Mouse (Mus musculus) adrenal gland, adult 8-10 months (tissue): ENCODE measurements around the gene Olfr792. TPM values are rescaled to one million over a fixed set of nuclear protein-coding genes. Genes with fewer than 3 reads are reported as not detected.

Experiments
- DNase-seq: peaks from one replicate; pipeline ENCODE4 v3.0.0; 2022
- microRNA-seq, 2 experiments: library from miRNA; unstranded; fragments of <30 nt; microRNA quantifications; one replicate each; pipeline ENCODE4 v1.2.0; 2022
- total RNA-seq, 4 experiments: library from RNA; stranded (reverse); gene quantifications; 2 replicates each; pipeline ENCODE4 v1.2.4; 2022

The Olfr792 gene
- total RNA-seq, result not detected

GRCm38 (mm10) chr10:129538862-129539261, at the start of gene Olfr792:
TSS of gene Olfr792 (plus strand) at chr10:129539162.
- no peak for DNase-seq

GRCm38 (mm10) chr10:129490101-129490500, 48.9 kb upstream of the Olfr792 start:
- DNase-seq, result no peak

GRCm38 (mm10) chr10:129498192-129498591, 40.8 kb upstream of the Olfr792 start, which contains the start of gene Olfr790:
TSS of gene Olfr790 (plus strand) at chr10:129498492.
- no peak for DNase-seq

DNA sequence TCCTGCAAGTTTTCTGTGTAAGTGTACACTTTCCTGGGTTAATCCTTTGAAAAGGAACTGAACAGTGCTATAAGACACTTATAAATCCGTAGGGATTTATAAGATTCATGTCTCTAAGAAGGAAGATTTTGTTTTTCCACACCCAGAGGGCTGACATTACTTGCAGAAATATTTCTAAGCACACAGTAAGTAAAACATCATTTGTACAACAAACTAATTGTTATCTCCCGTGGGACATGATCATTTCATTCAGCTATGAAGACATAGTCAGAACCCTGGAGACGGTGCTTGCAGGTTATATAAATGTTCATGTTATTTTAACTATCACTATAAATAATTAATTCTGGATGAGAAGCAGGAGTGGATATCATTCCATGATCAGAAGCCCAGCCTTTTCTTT, 17.5 kb upstream of the Olfr792 start, which contains the start of gene Olfr791:
Olfr791 (plus strand) TSS at position 301 of the 400 bp plus-strand sequence.
- DNase-seq, result no peak

DNA sequence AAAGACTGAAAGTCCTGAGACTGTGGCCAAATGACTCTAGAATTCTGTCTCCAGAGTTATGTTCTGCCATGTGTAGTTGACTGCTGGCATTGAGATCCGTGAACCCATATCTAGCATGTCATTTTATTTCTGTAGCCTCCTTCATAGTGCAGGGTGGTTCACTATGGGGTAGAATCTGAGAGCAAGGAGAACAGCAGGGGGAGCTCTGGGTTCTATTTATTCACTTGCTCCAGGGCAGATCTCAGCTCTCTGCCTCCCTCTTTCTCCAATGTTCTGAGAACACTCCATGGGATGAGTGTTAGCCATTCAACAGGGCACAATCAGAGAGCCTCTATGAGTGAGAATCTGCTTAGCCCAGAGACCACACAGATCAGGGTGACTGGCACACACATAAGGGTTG, 10.4 kb downstream of the Olfr792 start:
- no peak for DNase-seq

GRCm38 (mm10) chr10:129567355-129567754, 28.4 kb downstream of the Olfr792 start, which contains the start of gene Olfr794:
TSS of gene Olfr794 (plus strand) at chr10:129567655.
- DNase-seq, result no peak

- DNase-seq, result no peak
Measured at GRCm38 (mm10) chr10:129577066-129577465, 38.1 kb downstream of the Olfr792 start.

Small RNA genes lying within 50 kb of the gene (microRNA-seq; reads per million reads assigned to microRNA genes)
- 0 reads per million in 2 experiments for gene Gm23252

Other genes starting within 250 kb of the Olfr792 start
- not detected for gene Olfr780, start 221.0 kb upstream of the Olfr792 start, total RNA-seq
- gene Olfr781, start 210.3 kb upstream of the Olfr792 start, total RNA-seq, result not detected
- not detected for gene Olfr782, start 190.3 kb upstream of the Olfr792 start, total RNA-seq
- not detected for gene Olfr784, start 155.1 kb upstream of the Olfr792 start, total RNA-seq
- gene Olfr785, start 133.7 kb upstream of the Olfr792 start, total RNA-seq, result not detected
- not detected for gene Olfr786, start 111.9 kb upstream of the Olfr792 start, total RNA-seq
- not detected for gene Olfr787, start 77.3 kb upstream of the Olfr792 start, total RNA-seq
- gene Olfr788, start 68.2 kb upstream of the Olfr792 start, total RNA-seq, result not detected
- gene Olfr789, start 54.4 kb upstream of the Olfr792 start, total RNA-seq, result not detected
- gene Olfr790, start 40.7 kb upstream of the Olfr792 start, total RNA-seq, result not detected
- gene Olfr791, start 17.4 kb upstream of the Olfr792 start, total RNA-seq, result not detected
- gene Olfr794, start 28.5 kb downstream of the Olfr792 start, total RNA-seq, result not detected
- not detected for gene Olfr796, start 73.4 kb downstream of the Olfr792 start, total RNA-seq
- gene Olfr798, start 88.8 kb downstream of the Olfr792 start, total RNA-seq, result not detected
- not detected for gene Olfr799, start 98.3 kb downstream of the Olfr792 start, total RNA-seq
- not detected for gene Olfr800, start 118.5 kb downstream of the Olfr792 start, total RNA-seq
- not detected for gene Olfr801, start 134.7 kb downstream of the Olfr792 start, total RNA-seq
- not detected for gene Olfr802, start 149.0 kb downstream of the Olfr792 start, total RNA-seq
- not detected for gene Olfr803, start 155.1 kb downstream of the Olfr792 start, total RNA-seq
- not detected for gene Olfr804, start 164.0 kb downstream of the Olfr792 start, total RNA-seq
- not detected for gene Olfr805, start 190.2 kb downstream of the Olfr792 start, total RNA-seq
- not detected for gene Olfr806, start 202.8 kb downstream of the Olfr792 start, total RNA-seq
- not detected for gene Olfr807, start 218.6 kb downstream of the Olfr792 start, total RNA-seq
- gene Olfr808, start 226.3 kb downstream of the Olfr792 start, total RNA-seq, result not detected
- not detected for gene Olfr809, start 235.5 kb downstream of the Olfr792 start, total RNA-seq